Mouse (Mus musculus) cerebellum, adult 2 months (tissue): ENCODE results near the gene Rplp1. TPM values are rescaled to one million over a fixed set of nuclear protein-coding genes. Genes with fewer than 3 reads are reported as not detected.

Experiments used
- DNase-seq, 2 experiments: peaks; one replicate each; pipeline ENCODE4 v3.0.0; 2021
- H3K27ac ChIP-seq: fragments of 200-500 bp; 2 replicates; pipeline ENCODE4 v1.5.1; 2012; ENCODE audit warnings: low read length, control low read depth, inconsistent platforms; ENCODE audit not compliant: insufficient read depth
- H3K27me3 ChIP-seq: fragments of 200-500 bp; 2 replicates; pipeline ENCODE4 v1.6.1; 2012; ENCODE audit warnings: inconsistent platforms, mild to moderate bottlenecking, low read length, moderate library complexity; ENCODE audit not compliant: control insufficient read depth, insufficient read depth
- H3K4me1 ChIP-seq: fragments of 200-500 bp; 2 replicates; pipeline ENCODE4 v1.6.1; 2011; ENCODE audit warnings: low read length; ENCODE audit not compliant: control insufficient read depth, insufficient read depth
- H3K4me3 ChIP-seq: fragments of 200-500 bp; replicated peaks from 2 replicates; pipeline ENCODE3; 2011; ENCODE audit warnings: mild to moderate bottlenecking, low read depth, low read length, control low read depth; ENCODE audit not compliant: insufficient read depth
- CTCF ChIP-seq: fragments of 200-500 bp; IDR thresholded peaks from 2 replicates; pipeline ENCODE4 v1.5.1; 2011; ENCODE audit warnings: low read depth, mild to moderate bottlenecking, control low read depth, low read length, moderate library complexity, borderline replicate concordance; ENCODE audit not compliant: insufficient read depth
- POLR2A ChIP-seq: fragments of 200-500 bp; IDR thresholded peaks from 2 replicates; pipeline ENCODE4 v1.6.1; 2011; ENCODE audit warnings: low read length, control low read depth, borderline replicate concordance; ENCODE audit not compliant: insufficient read depth
- WGBS: fragments of 180-500 bp; shearing (Covaris S2); methylation state at CpG from one replicate; pipeline ENCODE4 v1.1.7; 2018; 5-methylcytosine and 5-hydroxymethylcytosine counted together
- polyA plus RNA-seq: library from polyadenylated mRNA; depleted of rRNA; stranded (reverse); fragments of >200 nt; gene quantifications from 2 replicates; pipeline ENCODE4 v1.2.3, GENCODE M21; 2012

The Rplp1 gene
- polyA plus RNA-seq, 1 experiment: 2,566 TPM

DNA sequence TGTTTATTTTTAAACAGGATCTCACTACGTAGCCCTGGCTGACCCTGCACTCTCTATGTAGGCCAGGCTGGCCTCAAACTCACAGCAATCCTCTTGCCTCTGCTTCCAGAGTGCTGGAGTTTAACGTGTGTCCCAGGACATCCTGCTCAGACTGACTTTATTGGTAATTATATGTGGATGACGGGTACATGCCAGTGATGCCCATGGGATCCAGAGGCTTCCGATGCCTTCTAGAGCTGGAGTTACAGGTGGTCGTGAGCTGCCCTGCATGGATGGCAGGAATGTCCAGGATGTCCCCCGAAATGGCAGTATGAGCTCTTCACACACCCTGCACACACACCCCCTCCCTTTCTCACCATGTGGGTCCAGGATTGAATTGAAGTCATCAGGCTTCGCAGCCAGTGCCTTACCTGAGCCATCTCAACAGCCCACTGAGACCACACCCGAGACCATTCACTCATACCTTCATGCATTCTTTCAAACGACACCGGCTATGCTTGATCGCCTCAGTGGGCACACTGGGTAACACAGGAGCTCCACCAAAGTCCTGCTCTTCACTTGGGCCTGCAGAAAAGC, 5.4 kb downstream of the Rplp1 start:
- TF ChIP-seq POLR2A: no peak
- 87% methylated on average over 11 of the region's 11 CpGs for WGBS
- Histone ChIP-seq H3K4me3 (no peak overlapping the region), H3K27me3 (no peaks in the 10 kb centered on the region), H3K27ac (no peak overlapping the region), H3K4me1 (no peaks in the 10 kb centered on the region)
- no peak for DNase-seq

DNA sequence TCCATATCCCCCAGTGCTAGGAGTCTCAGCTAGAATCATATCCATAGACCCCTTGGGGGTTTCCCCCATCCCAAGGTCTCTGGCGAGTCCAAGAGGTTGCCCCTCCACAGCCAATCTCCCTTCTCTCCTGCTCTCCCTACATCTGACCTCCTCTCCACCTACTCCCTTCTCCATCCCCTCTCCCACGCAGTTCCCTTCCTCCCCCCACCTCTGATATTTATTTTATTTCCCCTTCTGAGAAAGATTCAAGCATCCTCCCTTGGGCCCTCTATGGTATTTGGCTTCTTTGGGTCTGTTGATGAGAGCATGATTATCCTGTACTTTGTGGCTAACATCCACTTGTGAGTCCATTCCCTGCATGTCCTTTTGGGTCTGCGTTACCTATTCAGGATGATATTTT, 6.0 kb downstream of the Rplp1 start:
- Histone ChIP-seq H3K27me3 (no peaks in the 10 kb centered on the region), H3K4me1 (no peaks in the 10 kb centered on the region), H3K4me3 (no peak overlapping the region), H3K27ac (no peak overlapping the region)
- 85% methylated on average over 3 of the region's 3 CpGs for WGBS
- TF ChIP-seq CTCF (no peak), POLR2A (no peak)
- no peak for DNase-seq

DNA sequence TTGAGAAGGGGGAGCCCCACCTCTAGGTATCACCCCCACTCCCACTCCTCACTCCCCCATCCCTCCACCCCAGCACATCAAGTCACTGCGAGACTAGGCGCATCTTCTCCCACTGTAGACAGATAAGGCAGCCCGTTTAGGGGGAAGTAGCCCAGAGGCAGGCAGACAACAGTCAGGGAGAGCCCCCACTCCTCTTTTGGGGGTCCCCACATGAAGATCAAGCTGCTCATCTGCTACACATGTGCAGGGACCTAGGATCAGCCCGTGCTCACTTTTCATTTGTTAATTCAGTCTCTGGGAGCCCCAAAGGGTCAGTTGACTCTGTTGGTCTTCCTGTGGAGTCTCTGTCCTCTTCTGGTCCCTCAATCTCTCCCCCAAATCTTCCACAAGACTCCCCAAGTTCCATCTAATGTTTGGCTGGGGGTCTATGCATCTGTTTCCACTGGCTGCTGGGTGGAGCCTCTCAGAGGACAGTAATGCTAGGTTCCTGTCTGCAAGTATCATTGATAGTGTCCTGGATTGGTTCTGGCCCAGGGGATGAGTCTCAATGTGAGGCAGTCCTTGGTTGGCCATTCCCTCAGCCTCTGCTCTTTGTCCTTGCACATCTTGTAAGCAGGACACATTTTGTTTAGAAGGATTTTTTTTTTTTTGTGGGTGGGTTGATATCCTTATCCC, 6.6 kb downstream of the Rplp1 start:
- no peaks in the 10 kb centered on the region for H3K27me3 ChIP-seq
- 92% methylated on average over 4 of the region's 4 CpGs for whole genome bisulfite sequencing
- DNase-seq: no peak
- no peak overlapping the region for H3K4me3 ChIP-seq
- H3K4me1 ChIP-seq: no peaks in the 10 kb centered on the region
- TF ChIP-seq POLR2A (no peak), CTCF (no peak)
- no peak overlapping the region for H3K27ac ChIP-seq

DNA sequence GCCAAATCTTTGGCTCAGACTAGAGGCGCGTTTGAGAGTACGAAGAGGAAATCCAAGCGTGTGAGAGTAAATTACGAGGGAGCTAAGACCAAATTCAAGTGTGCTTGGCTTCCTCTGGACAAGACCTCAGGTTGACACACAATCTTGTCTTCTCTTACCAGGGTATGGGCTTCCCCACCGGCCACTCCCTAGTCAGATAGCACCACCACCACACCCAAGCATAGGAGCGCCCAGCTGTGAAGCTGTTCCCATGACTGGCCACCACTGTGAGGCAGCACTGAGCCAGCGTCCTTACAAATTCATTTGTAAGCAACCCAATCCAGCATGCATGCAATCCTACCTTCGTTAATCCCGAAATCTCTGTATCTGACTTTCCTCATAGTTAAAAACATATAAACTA, 7.4 kb downstream of the Rplp1 start:
- Histone ChIP-seq H3K4me1 (no peaks in the 10 kb centered on the region), H3K4me3 (no peak overlapping the region), H3K27ac (no peak overlapping the region), H3K27me3 (no peaks in the 10 kb centered on the region)
- WGBS: 65% methylated on average over 10 of the region's 10 CpGs
- TF ChIP-seq POLR2A: no peak
- TF ChIP-seq CTCF: peak; percentile 33; the same call in 1 of the 2 replicates
- no peak for DNase-seq

DNA sequence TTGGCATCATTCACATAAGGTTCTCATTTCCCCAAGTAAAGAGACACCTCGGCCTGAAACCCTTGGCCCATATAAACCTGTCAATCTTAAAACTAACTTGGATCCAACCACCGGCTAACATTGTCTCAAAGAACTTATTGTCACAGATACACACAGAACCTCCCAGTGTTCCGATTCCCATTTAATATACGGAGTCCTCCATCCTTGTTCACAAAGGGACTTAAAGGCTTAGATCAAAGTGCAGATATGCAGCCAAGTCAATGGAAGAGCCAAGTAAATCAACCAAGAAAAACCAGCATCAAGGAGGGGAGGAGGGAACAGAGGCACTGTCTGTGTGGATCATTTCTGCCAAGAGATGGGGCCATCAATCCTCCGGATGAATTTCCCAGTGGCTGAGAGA, 8.8 kb downstream of the Rplp1 start:
- no peaks in the 10 kb centered on the region for H3K4me1 ChIP-seq
- H3K27me3 ChIP-seq: no peaks in the 10 kb centered on the region
- H3K4me3 ChIP-seq: no peak overlapping the region
- 41% methylated on average over 5 of the region's 5 CpGs for WGBS
- no peak for TF ChIP-seq POLR2A
- TF ChIP-seq CTCF: no peak
- H3K27ac ChIP-seq: no peak overlapping the region
- DNase-seq: no peak

DNA sequence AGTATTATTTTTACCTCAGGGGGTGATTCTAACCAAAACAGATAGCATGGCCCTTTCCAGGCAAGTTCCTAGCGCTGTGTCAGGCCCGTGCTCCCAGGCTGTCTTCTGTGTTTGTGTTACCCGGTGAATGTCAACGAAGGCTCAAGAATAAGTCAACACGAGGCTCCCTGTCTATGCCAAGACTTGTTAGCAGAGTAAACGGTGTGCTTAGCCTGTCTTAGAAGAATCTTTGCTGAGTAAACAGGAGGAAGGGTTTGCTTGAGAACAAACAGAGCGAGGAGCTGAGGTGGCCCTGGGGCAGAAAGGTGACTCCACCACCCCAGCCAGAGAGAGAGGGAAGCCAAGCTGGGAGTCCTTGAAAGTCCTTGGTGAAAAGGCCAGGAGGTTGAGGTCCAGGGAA, 10.1 kb downstream of the Rplp1 start:
- Histone ChIP-seq H3K27me3 (no peaks in the 10 kb centered on the region), H3K27ac (no peak overlapping the region), H3K4me3 (no peak overlapping the region), H3K4me1 (no peaks in the 10 kb centered on the region)
- no peak for DNase-seq
- 71% methylated on average over 7 of the region's 7 CpGs for WGBS
- TF ChIP-seq CTCF (no peak), POLR2A (no peak)

DNA sequence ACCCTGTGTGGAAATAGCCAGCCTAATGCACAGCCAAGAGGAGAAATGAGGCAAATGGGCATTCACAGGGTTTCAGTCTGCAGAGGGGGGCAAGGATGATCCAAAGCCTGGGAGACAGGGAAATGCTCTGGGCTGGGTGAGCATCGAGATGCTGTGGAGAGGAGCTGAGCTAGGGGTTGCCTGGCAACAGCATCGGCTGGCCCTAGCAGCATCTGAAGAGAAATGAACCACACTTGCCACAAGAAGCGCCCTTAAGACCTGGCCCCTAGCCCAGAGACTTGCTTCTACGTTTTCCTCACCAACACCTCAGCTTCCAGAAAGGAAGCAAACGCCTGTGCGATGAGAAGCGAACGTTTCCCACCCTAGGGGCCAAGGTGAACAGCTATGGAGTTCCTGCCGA, 11.9 kb downstream of the Rplp1 start:
- no peaks in the 10 kb centered on the region for H3K4me1 ChIP-seq
- WGBS: 30% methylated on average over 9 of the region's 9 CpGs
- DNase-seq: no peak
- no peak overlapping the region for H3K27ac ChIP-seq
- H3K27me3 ChIP-seq: no peaks in the 10 kb centered on the region
- H3K4me3 ChIP-seq: no peak overlapping the region
- no peak for TF ChIP-seq CTCF
- no peak for TF ChIP-seq POLR2A

DNA sequence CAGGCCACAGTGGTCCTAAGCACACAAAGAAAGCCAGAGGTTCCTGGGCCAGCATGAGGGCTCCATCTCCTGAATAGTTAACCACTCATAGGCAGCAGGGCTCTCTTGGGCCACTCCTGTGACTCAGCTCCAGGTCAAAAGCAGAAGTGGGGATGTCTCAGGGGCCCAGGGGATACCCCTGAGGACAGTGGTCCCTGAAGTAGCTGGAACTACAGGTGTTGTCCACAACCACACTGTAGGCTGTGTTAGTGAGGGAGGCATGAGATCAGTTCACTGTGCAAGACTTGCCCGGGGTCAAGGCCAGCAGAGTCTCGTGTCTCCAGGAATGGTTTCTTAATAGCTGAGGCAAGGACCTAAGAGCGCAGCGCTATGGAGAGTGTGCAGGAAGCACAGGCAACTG, 12.8 kb downstream of the Rplp1 start:
- TF ChIP-seq CTCF (no peak), POLR2A (no peak)
- H3K4me3 ChIP-seq: no peak overlapping the region
- H3K27me3 ChIP-seq: no peaks in the 10 kb centered on the region
- no peak overlapping the region for H3K27ac ChIP-seq
- no peaks in the 10 kb centered on the region for H3K4me1 ChIP-seq
- DNase-seq: no peak
- 82% methylated on average over 4 of the region's 4 CpGs for WGBS
